Mouse (Mus musculus) embryonic facial prominence, embryonic 12.5 days (tissue): ENCODE measurements around the gene Zfp426. TPM values are rescaled to one million over a fixed set of nuclear protein-coding genes. Genes with fewer than 3 reads are reported as not detected.

Experiments used
- ATAC-seq: fragments of 200-750 bp; cut with Nextera tagmentation; 2 replicates; pipeline ENCODE4 v1.8.0; 2017; ENCODE audit not compliant: insufficient number of reproducible peaks, insufficient read depth, low FRiP score, low TSS enrichment
- H3K27ac ChIP-seq: fragments of 300-500 bp; sonication (generic); 2 replicates; pipeline ENCODE4 v1.5.1; 2016; ENCODE audit warnings: mild to moderate bottlenecking
- H3K27me3 ChIP-seq: fragments of 300-500 bp; sonication (generic); 2 replicates; pipeline ENCODE4 v1.6.1; 2016; ENCODE audit warnings: mild to moderate bottlenecking, moderate library complexity
- H3K36me3 ChIP-seq: fragments of 300-500 bp; sonication (generic); 2 replicates; pipeline ENCODE4 v1.6.1; 2016; ENCODE audit warnings: mild to moderate bottlenecking
- H3K4me1 ChIP-seq: fragments of 300-500 bp; sonication (generic); 2 replicates; pipeline ENCODE4 v1.6.1; 2016
- H3K4me2 ChIP-seq: fragments of 300-500 bp; sonication (generic); replicated peaks from 2 replicates; pipeline ENCODE4 v1.6.1; 2016; ENCODE audit warnings: mild to moderate bottlenecking, moderate library complexity
- H3K4me3 ChIP-seq: fragments of 300-500 bp; sonication (generic); 2 replicates; pipeline ENCODE4 v1.5.1; 2016; ENCODE audit warnings: mild to moderate bottlenecking
- H3K9ac ChIP-seq: fragments of 300-500 bp; sonication (generic); 2 replicates; pipeline ENCODE4 v1.6.1; 2016; ENCODE audit warnings: mild to moderate bottlenecking, moderate library complexity
- H3K9me3 ChIP-seq: fragments of 300-500 bp; sonication (generic); 2 replicates; pipeline ENCODE4 v1.6.1; 2016; ENCODE audit warnings: mild to moderate bottlenecking, moderate library complexity
- WGBS: fragments of 180-500 bp; shearing (Covaris S2); methylation state at CpG from one replicate; pipeline ENCODE4 v1.1.7; 2016; 5-methylcytosine and 5-hydroxymethylcytosine counted together
- polyA plus RNA-seq: library from polyadenylated mRNA; unstranded; fragments of >200 nt; fragmentation: Nextera tagmentation; extraction: Ambion mirVana; gene quantifications from 2 replicates; pipeline ENCODE4 v1.2.1, GENCODE M21; 2016

Zfp426 gene
- polyA plus RNA-seq, 1 experiment from 2014 or later, result 24.9 TPM

GRCm38 (mm10) chr9:20451493-20451892, 41.1 kb downstream of the Zfp426 start:
- Histone ChIP-seq H3K4me1 (no peaks in the 10 kb centered on the region), H3K4me3 (no peak overlapping the region), H3K27me3 (no peaks in the 10 kb centered on the region), H3K36me3 (peaks cover 43% of the 10 kb centered on the region), H3K9me3 (no peaks in the 10 kb centered on the region), H3K9ac (no peak overlapping the region), H3K4me2 (no peak overlapping the region), H3K27ac (no peak overlapping the region)
- ATAC-seq, result no peak
- 100% methylated on average over 1 of the region's 1 CpGs for WGBS

GRCm38 (mm10) chr9:20443183-20443783, 49.3 kb downstream of the Zfp426 start:
- Histone ChIP-seq H3K4me3 (no peak overlapping the region), H3K36me3 (peaks cover 82% of the 10 kb centered on the region), H3K27ac (no peak overlapping the region), H3K4me2 (no peak overlapping the region), H3K9me3 (no peaks in the 10 kb centered on the region), H3K4me1 (no peaks in the 10 kb centered on the region), H3K9ac (no peak overlapping the region), H3K27me3 (no peaks in the 10 kb centered on the region)
- ATAC-seq, result no peak
- WGBS, result 94% methylated on average over 4 of the region's 4 CpGs

- peaks cover 9% of the 10 kb centered on the region for H3K36me3 ChIP-seq
- no peak overlapping the region for H3K4me2 ChIP-seq
- no peaks in the 10 kb centered on the region for H3K4me1 ChIP-seq
- H3K27ac ChIP-seq, result no peak overlapping the region
- no peaks in the 10 kb centered on the region for H3K9me3 ChIP-seq
- H3K4me3 ChIP-seq, result no peak overlapping the region
- no peak for ATAC-seq
- 86% methylated on average over 3 of the region's 3 CpGs for WGBS
- no peak overlapping the region for H3K9ac ChIP-seq
- no peaks in the 10 kb centered on the region for H3K27me3 ChIP-seq
Observed at GRCm38 (mm10) chr9:20430004-20430403, 62.5 kb downstream of the Zfp426 start.

Other genes starting within 250 kb of the Zfp426 start
- not detected in 2 replicates for gene Olfr39, start 210.4 kb downstream of the Zfp426 start, polyA plus RNA-seq
- not detected in 2 replicates for gene Olfr873, start 194.2 kb downstream of the Zfp426 start, polyA plus RNA-seq
- gene Olfr18, start 156.7 kb downstream of the Zfp426 start, polyA plus RNA-seq, result not detected in 2 replicates
- 34.2 and 36.7 TPM in 2 replicates for gene Zfp560, start 107.6 kb downstream of the Zfp426 start, polyA plus RNA-seq
- 28.2 and 33.9 TPM in 2 replicates for gene Zfp26, start 32.6 kb downstream of the Zfp426 start, polyA plus RNA-seq
- 167 and 171 TPM in 2 replicates for gene Zfp266, start 28.7 kb upstream of the Zfp426 start, polyA plus RNA-seq
- 26.7 and 26.8 TPM in 2 replicates for gene Zfp846, start 88.5 kb upstream of the Zfp426 start, polyA plus RNA-seq
- 409 and 415 TPM in 2 replicates for gene Ubl5, start 150.1 kb upstream of the Zfp426 start, polyA plus RNA-seq
- 20.1 and 21.5 TPM in 2 replicates for gene Fbxl12, start 152.0 kb upstream of the Zfp426 start, polyA plus RNA-seq
- gene Pin1, start 159.3 kb upstream of the Zfp426 start, polyA plus RNA-seq, result 50.8 and 51.6 TPM in 2 replicates